Mouse (Mus musculus): ENCODE measurements around the gene BC005537. TPM values are rescaled to one million over a fixed set of nuclear protein-coding genes. Genes with fewer than 3 reads are reported as not detected.
"Not testable (repeated sequence)": the region's sequence is repeated elsewhere in the genome, so short reads cannot be mapped to it uniquely, and the experiment has no call there.

Gene BC005537
- 100 to 1,000 TPM; 120 to 132 TPM for total RNA-seq (2021)

DNA sequence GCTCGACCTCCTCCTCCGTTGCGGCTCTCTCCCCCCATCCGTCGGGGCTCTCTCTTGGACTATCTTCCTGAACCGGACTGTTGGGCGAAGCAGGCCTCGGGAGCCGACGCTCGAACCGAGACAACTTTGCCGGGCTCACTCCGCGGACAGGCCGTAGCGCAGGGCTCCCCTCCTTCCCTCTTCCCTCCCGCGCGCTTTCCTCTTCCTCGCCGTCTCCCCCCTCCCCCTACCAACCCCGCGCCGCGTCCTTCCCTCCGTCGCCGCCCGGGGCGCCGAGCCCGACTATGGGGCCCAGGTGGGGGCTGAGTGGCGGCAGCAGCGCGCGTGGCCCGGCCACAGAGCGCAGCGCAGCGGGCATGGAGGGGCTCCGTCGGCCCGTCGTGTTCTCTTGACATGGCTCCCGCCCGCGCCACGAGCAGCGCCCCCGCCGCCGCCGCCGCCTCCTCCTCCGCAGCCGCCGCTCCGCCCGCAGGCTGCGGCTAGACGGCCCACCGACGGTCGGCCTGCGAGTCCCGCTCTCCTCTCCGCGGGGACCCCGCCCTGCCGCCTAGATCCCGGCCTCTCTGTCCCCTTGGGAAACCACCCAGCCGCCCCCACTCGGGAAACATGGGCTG lies at the start of gene BC005537:
TSS of gene BC005537 (plus strand) at position 350 of the 614 bp plus-strand sequence.
- no peak for DNase-seq (ENCODE audit: low spot score)
- intact Hi-C loops (cut with DNase I): no loop called here

DNA sequence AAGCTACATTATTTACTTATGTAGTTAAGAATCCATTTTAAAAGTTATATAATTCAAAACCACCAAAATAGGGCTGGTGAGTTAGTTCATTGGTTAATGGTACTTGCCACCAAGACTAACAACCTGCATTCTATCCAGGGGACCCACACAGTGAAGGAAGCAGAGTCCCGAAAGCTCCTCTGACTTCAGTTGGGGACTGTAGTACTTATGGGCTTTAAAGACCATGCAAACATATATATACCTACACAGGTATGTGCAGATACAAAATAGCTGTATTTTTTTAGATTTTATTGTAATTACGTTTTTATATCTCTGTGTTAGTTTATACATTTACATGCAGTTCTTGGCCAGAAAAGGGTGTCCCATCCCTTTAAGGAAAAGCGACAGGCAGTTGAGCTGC lies 44.7 kb upstream of the BC005537 start:
- no peak for DNase-seq (ENCODE audit: low spot score)
- intact Hi-C loops (cut with DNase I): no loop called here

DNA sequence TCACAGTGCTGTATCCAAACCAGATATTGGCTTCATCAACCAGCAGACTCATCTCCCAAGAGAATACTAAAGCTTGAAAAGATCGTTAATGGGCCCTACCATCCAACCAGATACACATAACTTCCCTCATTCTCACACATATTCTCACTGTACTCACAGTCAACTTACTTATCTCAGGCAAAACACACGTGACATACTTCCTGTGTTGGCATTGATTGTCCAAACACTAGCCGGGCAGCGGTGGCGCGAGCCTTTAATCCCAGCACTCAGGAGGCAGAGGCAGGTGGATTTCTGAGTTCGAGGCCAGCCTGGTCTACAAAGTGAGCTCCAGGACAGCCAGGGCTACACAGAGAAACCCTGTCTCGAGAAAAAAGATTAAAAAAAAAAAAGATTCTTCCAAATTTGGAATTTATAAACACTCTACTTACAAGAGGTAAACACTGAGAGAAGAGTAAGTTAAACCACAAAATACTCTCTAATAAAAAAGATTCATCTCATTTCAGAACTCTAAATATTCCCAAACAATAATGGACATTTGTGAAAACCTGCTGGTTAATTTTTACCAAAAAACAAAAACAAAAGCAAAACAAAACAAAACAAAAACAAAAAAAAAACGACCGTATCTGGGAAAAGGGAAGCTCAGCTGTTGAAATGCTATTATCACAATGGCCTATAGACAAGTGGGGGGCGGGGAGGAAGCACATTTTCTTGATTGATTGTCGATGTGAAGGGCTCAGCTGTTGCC lies 43.5 kb upstream of the BC005537 start:
- DNase-seq (ENCODE audit: low spot score): no peak
- intact Hi-C loops (cut with DNase I): no loop called here

DNA sequence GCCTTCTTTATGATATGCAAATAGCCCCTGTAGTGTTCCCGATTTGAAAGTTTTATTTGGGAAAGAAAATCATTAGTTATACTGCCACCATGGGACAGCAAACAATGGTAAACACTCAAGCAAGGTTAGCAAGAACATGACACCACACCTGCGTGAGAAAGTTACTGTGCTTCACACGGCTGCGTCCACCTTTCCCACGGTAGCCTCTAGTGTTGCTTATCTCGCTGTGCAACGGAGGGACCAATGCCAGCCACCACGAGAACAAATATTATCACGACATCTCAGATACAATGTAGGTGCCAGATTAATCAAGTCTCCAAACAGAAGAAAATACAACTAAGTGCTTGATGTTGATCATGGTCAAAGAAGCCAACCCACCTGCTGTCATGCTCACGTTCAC lies 42.0 kb upstream of the BC005537 start:
- DNase-seq (ENCODE audit: low spot score): no peak
- intact Hi-C loops (cut with DNase I): no loop called here

DNA sequence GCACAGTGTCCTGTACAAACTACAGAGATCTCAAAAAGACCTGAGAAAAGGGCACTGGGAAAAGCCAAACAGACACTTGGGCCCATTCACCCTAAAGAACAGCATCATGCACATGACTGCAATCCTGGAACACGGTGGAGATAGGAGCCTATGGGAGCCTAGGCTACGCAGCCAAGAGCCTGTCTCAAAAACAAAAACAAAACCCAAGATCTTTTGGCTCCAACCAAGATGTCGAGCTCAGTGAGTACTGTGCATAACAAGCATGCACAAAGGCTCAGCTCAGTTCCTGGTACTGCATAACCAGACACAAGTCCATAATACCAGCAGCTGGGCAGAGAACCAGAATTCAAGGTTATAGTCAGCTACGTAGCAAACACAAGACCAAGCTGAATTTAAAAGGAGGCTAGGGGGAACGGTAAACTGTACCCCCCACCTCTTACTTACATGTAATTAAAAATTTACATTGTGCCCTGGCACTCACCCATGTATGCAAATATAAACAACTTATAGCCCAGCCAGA lies 41.0 kb upstream of the BC005537 start:
- DNase-seq (ENCODE audit: low spot score): no peak
- intact Hi-C loops (cut with DNase I): no loop called here

DNA sequence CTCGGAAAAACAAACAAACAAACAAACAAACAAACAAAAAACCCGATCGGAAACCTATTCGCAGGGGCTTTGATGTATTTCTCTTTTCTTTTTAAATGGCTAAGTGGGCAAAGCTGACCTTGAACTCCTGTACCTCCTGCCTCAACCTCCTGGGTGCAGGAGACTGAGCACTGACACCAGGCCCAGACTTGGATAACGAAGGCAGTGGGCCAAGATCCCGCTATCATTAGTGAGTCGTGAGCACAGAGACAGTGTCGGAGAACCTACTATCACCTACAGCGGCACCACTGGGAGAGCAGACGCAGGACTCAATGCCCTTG lies 40.4 kb upstream of the BC005537 start:
- DNase-seq (ENCODE audit: low spot score): no peak
- intact Hi-C loops (cut with DNase I): no loop called here

DNA sequence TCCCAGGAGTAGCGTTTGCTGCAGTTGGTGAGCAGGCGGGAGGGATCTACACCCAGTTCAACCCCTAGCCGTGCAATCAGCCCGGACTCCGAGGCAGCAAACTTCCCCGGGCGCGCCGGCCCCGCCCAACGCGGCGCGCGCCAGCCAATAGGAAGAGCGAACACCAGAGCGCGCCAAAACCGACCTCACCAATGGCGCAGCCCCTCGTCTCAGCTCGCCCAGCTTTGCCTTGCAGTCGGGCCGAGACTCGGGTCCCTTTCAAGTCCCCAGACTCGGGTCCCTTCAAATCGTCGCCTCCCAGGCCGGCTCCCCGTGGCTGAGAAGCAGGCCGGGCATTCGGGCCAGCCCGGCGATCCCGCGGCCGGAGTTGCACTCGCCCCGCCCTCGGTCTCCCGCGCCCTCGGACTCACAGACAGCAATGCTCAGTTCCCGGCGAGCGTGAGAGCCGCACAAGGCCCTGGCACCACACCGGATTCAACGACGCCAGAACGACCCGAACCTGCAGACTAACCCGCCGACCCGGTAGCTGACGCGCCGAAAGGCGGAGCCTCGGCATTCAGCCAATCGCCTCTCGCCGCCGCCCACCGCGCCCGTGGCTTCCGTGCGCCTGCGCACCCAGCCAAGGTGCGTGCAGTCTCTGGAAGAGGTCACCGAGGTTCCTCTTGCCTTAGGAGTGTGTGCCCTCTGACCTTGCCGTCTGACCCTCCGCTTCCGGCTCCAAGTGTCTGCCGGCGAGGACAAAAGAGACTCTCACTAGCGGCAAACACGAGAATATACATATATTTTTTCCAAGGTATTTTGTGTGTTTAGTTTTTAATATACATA lies 39.8 kb upstream of the BC005537 start, which contains the start of gene Gmnn:
TSS of gene Gmnn (minus strand) at position 521 of the 825 bp plus-strand sequence.
- DNase-seq (ENCODE audit: low spot score): peak; percentile 78
- intact Hi-C loops (cut with DNase I): no loop called here

DNA sequence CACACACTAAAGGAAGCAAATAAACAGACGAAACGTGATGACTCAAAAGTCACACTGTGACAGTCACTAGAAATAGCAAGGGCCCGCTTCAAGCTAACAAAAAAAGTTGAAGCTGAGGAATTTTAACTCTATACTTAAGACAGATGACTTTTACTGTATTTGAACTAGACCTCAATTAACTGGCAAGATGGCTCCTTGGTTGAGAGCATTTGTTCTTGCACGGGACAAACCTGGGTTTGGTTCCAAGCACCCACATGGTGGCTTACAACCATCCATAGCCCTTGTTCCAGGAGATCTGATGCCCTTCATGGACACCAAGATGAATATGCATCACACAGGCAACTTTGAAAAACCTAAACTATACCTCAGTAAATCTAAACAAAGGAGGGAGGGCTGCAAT lies 39.2 kb upstream of the BC005537 start:
- no peak for DNase-seq (ENCODE audit: low spot score)
- intact Hi-C loops (cut with DNase I): no loop called here

DNA sequence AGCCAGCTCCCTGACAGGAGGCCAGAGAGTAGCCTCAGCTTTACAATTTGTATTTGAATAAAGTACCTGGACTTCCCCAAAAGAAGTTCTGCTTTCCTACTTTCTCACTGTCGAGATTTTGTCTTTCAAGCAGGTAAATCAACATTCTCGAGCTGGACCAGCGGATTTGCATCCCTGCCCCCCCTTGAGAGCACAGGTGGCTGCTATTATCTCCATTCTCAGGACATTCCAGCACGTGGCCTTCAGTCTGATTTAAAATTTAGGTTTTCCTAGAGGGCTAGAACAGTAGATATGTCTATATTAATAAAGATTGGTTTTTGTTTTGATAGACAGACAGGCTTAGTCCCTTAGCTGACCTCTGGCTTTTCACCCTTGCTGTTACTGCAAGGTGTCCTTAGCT lies 33.6 kb upstream of the BC005537 start:
- DNase-seq (ENCODE audit: low spot score); intact Hi-C loops (cut with DNase I): not testable (repeated sequence)

DNA sequence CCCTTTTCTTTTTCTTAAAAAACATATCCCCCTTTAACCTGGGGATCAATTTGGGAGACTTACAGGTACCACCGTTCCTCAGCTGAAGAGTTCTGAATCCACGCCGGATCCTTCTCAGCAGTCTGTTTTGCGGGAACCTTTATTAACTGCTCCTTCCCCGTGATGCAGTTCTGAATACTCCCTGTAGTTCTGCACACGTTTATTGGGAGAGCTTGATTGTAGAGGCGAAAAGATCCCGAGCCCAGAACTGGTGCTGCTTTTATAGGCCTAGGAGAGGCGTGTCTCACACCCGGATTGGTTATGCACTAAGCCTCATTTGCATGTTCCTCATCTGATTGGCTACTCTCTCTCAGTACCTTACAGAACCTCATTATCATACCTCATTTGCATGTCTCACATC lies 30.0 kb upstream of the BC005537 start:
- intact Hi-C loops (cut with DNase I); DNase-seq (ENCODE audit: low spot score): not testable (repeated sequence)

DNA sequence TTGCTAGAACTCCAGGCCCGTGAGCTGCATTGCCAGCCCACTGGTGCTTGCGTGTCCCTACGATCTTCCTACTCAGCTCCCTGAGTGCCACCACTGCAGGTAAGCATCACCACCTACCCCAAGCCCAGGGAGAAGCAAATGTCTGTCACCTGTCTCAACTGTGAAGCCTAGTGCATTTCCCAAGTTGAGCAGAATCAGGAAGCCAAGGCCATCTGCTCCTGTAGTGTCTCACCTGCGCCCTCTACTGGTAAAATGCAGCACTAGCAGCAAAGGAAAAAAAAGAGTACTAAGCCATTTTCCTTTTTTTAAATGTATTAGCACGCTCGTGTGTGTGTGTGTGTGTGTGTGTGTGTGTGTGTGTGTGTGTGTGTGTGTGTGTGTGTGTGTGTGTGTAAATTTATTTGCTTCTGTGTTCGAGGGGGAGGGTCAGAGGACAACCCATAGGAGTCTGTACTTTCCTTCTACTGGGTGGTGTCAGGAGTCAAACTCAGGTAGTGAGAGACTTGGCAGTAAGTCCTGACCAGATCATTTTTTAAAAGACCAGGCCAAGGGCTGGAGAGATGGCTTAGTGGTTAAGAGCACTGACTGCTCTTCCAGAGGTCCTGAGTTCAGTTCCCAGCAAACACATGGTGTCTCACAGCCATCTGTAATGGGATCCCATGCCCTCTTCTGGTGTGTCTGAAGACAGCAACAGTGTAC lies 25.2 kb upstream of the BC005537 start:
- no peak for DNase-seq (ENCODE audit: low spot score)
- intact Hi-C loops (cut with DNase I): loop anchor here (5.0 kb wide), 1 partner anchor 294 kb away; no protein-coding TSS in a partner anchor

DNA sequence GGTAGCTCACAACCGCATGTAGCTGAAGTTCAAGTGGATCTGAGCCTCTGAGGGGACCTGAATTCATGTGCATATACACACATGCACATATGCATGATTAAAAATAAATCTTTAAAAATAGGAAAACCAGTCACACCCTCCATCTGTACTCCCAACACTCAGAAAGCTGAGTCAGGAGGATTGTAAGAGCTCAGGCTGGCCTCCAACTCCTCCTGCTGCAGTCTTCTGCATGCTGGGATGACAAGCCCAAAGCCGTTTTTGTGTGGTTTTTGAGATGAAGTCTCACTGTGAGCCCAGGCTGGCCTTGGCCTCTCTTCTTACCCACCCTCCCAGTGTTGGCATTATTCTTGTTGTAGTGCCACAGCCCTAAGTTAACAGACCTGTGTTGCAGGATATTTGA lies 23.4 kb upstream of the BC005537 start:
- no peak for DNase-seq (ENCODE audit: low spot score)
- intact Hi-C loops (cut with DNase I): loop anchor here (5.0 kb wide), 1 partner anchor 296 kb away; no protein-coding TSS in a partner anchor

DNA sequence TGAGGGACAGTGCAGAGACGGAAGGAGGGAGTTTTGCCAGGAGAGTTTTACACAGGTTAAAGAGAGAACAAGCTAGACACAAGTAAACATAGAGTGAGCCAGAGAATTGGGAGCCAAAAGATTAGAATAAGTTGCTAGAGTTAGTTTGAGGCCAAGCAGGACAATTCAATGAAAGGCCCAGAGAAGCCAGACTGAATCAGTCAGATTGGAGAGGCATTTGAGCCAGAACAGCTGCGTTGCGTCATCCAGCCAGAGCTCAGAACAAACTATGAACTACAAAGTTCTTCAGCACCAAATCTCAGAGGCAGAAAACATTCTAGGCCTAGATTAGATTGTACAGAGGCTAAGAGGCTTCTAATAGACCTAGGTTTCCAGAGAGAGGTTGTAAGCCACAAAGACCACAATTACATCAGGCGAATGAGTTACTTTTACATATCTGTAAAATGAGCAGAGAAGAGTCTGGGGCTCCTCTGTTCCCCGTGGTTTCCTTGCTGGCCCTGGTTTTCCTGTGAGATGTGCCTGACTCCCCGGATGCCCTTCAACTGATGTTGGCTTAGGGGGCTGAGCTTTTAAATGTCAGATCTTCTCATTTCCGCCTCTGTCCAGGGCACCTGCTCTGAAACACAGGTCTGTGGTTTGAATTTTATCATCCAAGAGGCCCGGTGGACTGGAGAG lies 22.6 kb upstream of the BC005537 start:
- intact Hi-C loops (cut with DNase I): loop anchor here (5.0 kb wide), 1 partner anchor 297 kb away; no protein-coding TSS in a partner anchor
- DNase-seq (ENCODE audit: low spot score): no peak

DNA sequence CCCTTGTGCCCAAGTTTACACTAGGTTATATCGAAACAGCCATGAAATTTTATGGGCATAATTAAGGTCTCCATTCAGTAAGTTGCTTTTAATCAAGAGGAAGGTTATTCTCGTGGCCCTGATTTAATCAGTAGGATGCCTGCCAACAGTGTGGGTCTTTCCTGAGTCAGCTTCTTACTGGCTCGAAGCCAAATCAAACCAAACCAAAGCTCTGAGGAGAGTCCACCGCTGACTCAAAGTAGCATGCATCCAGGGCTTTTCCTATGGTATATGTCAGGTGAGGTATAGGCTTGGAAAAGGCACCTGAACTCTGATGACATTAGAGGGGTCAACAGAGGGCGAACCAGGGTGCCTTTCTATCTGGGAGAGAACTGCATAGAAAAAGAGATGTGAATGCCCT lies 19.5 kb upstream of the BC005537 start:
- intact Hi-C loops (cut with DNase I): no loop called here

DNA sequence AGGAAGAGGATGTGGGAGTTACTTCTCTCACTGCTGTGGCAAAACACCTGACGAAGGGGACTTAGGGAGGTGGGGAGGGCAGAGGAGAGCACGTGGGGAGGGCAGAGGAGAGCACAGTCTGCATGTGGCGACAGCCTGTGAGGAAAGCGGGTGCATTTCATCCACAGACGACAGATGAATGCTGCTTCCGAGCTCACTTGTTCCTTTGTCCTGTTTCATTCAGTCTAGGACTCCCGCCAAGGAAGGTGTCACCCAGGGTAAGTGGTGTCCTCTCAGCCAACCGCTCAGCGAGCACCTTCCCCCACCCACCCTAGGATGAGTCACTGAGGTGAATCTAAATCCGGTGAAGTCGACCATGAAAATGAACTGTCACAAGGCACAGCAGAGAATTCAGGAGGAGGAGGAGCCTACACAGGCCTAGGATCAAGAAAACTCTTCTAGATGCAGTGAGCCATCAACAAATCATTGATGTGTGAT lies 15.4 kb upstream of the BC005537 start:
- intact Hi-C loops (cut with DNase I): no loop called here
- no peak for DNase-seq (ENCODE audit: low spot score)

More for the DNA sequence above, 19.5 kb upstream of the BC005537 start:
- no peak for DNase-seq (ENCODE audit: low spot score)

DNA sequence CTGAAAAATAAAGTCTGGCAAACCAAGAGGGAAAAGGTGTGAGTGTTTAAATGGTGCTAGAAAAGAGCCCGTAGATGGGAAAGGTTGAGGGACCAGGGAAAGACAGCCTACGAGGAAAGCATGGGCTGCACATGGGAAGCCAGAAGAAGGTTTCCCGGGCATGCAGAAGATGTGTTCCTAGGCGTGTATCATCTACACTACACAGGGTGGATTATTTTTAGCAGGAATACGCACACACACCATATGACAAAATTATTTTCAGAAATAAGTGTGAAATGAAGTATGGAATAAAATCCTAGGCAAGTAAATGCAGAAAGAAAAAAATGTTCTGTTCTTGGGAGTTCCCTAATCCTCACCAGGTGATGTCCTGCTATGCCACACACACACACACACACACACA lies 14.0 kb upstream of the BC005537 start:
- DNase-seq (ENCODE audit: low spot score): no peak
- intact Hi-C loops (cut with DNase I): no loop called here

DNA sequence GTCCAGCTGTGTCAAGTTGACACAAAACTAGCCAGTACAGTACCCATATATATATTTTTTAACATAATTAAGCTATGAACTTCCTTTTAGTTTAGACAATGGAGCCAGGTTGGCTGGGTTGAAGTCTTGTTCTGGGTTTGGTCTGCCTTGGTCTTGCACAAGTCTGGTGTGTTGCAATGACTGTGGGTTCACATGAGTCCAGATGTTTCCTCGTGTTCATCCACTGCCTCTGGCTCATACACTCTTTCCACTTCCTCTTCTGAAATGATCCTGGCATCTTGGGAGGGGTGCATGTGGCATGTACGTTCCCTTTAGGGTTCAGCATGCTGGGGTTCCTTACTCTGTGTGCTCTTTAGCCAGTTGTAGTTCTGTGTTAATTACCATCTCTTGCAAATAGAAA lies 10.1 kb upstream of the BC005537 start:
- intact Hi-C loops (cut with DNase I): no loop called here
- peak; percentile 29 for DNase-seq (ENCODE audit: low spot score)

DNA sequence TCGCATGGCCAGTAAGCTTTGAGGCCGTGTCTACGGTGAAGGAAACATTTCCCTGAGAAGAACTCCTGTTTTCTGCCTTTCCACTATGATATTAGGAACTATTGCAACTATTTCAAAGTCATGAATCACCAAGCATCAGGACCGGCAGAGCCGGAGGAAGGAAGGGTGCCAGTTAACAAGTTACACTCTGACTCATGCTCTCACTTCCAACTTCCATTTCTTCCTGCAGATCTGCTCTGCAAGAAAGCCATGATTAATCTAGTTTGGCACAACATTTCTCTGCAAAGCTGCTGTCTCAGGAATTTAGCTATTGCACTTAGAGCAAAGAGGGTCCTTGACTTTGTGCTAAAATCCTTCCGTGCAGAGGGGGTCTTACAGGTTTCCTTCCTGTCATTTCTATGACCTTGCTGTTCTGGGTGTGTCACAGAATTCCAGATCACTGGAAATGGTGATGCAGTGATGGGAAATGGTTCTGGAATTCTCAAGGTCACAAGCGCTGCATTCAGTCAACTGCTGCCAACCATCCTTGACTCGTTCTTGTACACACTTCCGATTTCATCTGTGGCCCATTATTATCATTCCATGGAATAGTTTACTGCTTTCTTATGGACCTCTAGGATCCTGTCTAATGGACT lies 8.9 kb upstream of the BC005537 start:
- DNase-seq (ENCODE audit: low spot score): peak; percentile 11

DNA sequence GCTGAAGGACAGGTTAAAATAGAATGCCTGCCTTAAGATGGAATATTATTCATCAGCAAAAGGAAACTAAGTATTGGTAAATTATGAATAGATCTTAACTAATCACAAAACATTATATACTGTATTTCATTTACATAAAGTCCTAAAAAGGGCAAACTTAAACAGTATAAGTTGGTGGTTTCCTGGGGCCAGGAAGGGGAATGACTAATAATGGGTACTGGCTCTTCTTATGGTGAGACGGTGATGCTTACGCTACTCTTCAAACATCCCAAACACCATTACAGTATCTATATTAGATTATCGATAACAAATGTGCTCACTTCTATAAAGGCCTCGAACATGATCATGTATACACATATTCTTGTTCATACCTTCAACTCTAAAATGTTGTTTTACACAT lies 2.8 kb upstream of the BC005537 start:
- intact Hi-C loops (cut with DNase I): no loop called here
- no peak for DNase-seq (ENCODE audit: low spot score)

More for the DNA sequence above, 8.9 kb upstream of the BC005537 start:
- intact Hi-C loops (cut with DNase I): no loop called here

All from heart, postnatal 25 days (tissue).